Mouse (Mus musculus): Measurements from ENCODE around the gene Kcnj3. TPM values are rescaled to one million over a fixed set of nuclear protein-coding genes. Genes with fewer than 3 reads are reported as not detected.

Kcnj3 gene
- total RNA-seq, 2 experiments from 2014 or later: 59.5 to 61.6 TPM

DNA sequence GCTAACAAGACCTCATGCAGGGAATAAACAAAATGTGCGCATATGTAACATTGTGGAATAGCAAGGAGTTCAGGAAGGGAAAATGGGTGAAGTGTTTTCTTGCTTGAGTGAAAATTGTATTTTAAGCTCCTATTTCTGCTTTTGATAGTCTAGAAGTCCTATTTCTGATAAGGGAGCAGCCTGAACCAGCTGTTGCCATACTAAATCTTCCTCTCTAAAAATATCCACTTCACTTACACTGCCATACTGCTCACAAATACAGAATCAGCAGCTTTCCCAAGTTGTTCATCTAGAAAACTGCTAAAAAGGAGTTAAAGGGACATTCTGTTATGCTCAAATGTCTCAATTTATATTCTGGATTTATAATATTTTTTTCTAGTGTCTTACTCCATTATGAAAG lies 69.9 kb downstream of the Kcnj3 start:
- no peak for DNase-seq

DNA sequence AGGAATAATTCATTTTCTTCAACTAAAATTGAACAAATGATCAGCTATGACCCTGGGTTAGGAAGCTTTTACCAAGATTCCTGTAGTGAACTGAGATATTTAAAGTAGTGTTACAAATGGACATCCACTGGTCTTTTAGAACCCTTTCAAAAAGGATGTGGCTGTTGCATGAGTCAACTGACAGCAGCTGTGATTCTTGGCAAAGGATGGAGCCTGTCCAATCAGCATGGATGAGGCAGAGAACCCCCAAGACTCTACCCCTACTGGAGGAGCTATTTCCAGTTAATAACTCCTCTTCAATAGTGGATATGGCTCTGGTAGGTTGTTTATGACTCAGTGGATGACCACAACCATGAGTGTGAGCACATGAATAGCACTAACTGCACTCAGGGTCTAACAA lies 81.5 kb downstream of the Kcnj3 start:
- no peak for DNase-seq

DNA sequence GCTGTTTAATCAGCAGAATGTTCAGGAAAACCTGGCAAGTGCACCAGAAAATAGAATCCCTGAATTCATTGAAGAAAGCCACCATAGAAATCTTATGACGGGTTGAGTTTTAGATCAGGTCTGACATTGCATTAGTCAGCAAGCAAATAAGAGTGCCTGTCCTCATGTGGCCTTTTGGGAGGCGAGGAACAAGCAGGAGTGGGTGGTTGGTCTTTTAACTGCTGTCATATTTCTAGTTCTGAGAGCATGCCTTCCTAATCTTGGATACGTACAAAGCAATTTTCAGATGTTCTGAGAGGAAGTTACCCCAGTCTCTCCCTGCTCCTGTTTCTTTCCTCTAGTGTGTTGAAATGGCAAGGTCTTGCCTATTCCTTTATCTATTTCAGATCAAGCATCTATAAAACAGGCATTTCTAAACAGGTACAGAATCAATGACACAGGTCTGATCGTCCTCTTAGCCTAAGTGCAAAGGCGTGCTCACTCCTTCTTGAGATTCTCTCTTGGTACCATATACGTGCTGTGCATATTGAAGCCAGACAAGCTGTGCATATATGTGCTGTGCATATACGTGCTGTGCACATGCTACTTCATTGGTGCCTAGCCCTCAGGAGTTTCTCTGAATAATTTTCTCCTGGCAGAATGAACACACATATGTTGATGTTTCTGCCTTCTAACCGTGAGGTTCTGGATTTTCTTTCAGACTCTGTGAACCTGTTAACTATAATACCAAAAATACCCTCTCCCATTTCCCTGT lies 97.1 kb downstream of the Kcnj3 start:
- no peak for DNase-seq

DNA sequence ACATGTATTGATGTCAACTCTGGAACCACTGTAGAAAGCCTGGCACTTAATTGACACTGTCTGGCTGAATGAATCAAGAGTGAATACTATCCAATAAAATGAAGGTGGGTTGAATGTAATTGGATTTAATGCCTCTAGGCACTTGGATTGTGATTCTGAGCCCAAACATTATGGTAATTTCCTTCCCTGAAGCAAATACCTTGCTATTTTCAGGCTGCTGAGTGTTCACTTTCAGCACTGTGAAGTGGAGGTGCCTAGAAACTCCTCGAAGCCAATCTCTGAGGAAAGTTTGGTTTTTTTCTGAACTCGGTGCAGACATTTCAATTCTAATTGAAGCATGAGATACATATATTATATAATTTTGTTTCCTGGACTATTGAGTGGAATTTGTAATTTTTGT lies 99.2 kb downstream of the Kcnj3 start:
- DNase-seq: no peak

DNA sequence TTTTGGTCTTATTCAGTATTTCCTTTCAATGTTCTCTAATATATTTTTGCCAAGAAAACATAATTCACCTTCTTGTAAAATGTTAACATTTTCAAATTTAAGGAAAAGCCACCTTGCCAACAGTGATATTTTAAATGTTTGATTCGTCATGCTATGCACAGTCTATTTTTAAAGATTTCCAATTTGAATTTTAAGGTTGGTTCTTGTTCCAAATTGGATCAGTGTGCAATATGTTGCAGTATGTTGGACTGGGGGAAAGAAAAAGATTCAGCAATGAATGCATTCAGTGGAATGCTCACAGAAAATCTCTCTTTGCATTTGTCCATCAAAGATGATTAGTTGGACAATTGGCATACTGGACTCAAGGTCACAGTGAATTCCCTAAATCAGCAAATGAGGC lies 99.7 kb downstream of the Kcnj3 start:
- no peak for DNase-seq

DNA sequence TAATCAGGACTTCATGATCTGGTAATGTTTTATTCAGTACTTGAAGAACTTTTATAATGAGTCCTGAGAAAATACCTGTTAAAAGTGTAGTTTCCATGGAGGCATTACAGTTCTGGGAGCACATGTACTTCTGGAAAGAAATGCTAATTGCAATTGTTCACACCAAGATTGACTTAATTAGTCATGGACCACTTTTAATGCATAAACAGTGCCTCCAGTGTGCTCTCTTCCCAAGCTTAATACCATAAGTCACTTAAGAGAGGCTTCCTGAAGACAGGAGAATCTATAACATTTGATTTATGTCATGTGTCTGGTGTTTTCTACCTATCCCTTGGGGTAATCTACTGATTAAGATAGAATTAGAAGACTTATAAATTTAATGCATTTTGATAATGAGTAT lies 111.8 kb downstream of the Kcnj3 start:
- no peak for DNase-seq

DNA sequence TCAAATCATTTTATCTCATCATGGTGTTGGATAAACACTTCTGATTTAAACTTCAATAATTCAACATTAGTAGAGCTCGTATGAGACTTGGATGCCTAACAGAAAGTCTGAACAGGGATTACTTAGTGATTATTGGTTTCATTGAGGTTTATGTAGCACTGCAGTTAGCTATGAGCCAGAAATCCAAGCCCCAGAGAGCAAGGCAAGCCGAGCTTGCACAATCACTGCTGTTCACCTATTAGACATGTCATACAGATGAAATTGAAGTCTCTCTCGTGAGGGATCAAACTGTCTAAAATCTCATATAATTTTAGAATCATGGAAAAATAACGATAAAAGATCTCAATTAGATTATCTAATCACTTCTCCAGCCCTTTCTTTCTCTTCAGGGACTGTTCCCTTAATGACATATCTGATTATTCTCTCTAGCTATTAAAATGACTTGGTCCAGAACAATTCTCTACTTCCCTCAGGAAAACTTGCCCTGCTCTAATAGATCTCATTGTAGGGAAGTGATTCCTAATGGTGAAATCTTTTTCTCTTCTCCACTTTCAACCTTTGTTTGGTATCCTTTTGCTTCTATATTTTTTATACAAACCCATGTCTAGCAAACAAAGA lies 122.7 kb downstream of the Kcnj3 start:
- no peak for DNase-seq

DNA sequence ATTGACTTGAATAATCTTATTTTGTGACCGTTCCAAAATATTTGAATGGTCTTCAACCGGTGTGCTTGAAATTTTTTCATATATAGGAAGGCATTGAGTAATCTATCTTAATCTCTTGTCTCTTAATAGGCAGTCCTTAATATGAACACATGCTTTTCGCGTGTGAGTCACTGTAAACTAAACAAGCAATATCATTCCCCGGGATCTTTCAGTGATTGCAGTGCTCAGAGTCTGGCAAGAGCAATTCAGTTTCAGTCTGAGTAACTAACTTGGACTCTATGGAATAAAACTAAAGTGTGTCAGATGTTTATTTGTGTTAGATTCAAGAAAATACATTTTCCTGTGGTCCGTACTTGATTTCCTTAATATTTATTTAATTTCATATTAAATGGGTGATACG lies 133.5 kb downstream of the Kcnj3 start:
- DNase-seq: no peak

DNA sequence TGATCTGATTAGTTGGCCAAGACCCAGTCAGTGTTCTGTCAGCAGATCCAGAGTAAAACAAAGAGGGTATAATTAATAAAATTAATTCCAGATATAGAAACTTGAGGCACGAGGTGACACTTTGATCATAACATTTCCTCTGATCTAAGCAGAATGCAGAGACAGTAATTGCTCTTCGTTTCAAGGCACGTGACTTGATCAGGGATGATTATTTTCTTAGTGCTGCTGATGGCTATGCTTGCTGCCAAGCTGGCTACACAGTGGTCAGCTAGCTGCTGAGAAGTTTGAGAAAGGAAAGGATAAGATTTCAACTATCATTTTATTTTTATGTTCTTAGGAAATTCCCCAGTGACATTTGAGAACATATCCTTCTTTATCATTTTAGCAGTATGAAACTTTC lies 135.7 kb downstream of the Kcnj3 start:
- no peak for DNase-seq

DNA sequence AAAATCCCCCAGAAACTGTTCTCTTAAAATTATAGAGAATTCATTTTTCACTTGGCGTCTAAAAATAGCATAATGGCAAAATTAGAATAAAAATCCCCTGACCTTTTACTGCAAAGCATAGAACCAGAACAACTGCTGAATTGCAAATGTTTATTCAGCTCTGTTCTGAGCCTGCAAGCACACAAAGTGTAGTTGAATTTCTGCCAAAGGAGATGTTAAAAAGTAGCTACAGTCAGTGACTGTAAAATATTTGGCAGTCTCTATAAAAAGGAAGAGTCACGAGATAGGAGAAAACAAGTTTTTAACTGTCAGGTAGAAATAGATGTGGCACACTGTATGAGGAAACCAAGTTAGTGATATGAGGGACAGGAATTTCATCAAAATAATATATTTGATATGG lies 144.5 kb downstream of the Kcnj3 start:
- DNase-seq: no peak

DNA sequence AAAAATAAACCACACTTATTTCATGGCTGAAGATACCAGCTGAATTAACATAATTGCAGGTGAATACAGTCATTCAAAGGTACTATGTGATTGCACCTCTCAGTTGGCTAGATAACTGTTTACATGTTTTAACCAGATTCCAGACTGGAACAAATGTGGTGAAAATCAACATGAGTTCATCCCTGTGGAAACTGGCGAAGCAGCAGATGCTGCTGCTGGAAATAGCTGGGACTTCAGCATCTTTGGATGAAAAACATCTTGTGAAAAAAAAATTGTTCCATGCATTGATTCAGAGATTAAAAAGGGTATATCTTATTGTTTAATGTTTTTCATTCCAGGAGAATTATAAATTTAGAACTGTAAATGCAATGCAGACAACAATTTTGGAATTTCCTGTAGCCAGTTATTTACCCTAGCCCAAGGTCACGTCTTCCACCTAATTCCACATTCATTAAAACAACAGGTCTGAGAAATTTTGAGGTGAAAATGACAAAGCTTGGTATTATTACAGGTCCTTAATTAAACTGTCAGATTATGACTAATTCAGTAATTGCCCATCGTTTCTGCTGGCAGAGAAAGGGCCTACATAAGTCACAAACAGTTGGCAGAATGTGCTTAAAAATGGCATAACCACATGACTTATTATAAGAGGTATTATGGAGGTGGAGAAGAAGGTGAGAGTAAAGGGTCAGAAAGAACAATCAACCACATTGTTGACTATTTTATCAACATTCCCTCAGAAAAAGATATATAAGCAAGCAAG lies 155.6 kb downstream of the Kcnj3 start:
- DNase-seq: no peak
